Mouse (Mus musculus) lung, adult 2 months (tissue): ENCODE measurements around the gene Slamf9. TPM values are rescaled to one million over a fixed set of nuclear protein-coding genes. Genes with fewer than 3 reads are reported as not detected.

Experiments used
- DNase-seq: peaks from one replicate; pipeline ENCODE4 v3.0.0; 2022
- H3K4me1 ChIP-seq: fragments of 200-500 bp; 2 replicates; pipeline ENCODE4 v1.6.1; 2011; ENCODE audit warnings: low read length; ENCODE audit not compliant: control insufficient read depth, insufficient read depth
- H3K4me3 ChIP-seq: fragments of 200-500 bp; replicated peaks from 2 replicates; pipeline ENCODE3; 2011; ENCODE audit warnings: low read depth, mild to moderate bottlenecking, control low read depth, low read length; ENCODE audit errors: extremely low read depth
- CTCF ChIP-seq: fragments of 200-500 bp; IDR thresholded peaks from 2 replicates; pipeline ENCODE4 v1.5.1; 2011; ENCODE audit warnings: mild to moderate bottlenecking, low read length, control low read depth; ENCODE audit not compliant: insufficient read depth
- POLR2A ChIP-seq: fragments of 200-500 bp; IDR thresholded peaks from 2 replicates; pipeline ENCODE4 v1.6.1; 2011; ENCODE audit warnings: low read depth, mild to moderate bottlenecking, control low read depth, low read length, borderline replicate concordance; ENCODE audit errors: extremely low read depth
- WGBS: fragments of 180-500 bp; shearing (Covaris S2); methylation state at CpG from one replicate; pipeline ENCODE4 v1.1.7; 2018; 5-methylcytosine and 5-hydroxymethylcytosine counted together
- polyA plus RNA-seq: library from polyadenylated mRNA; depleted of rRNA; stranded (reverse); fragments of >200 nt; gene quantifications from 2 replicates; pipeline ENCODE4 v1.2.3, GENCODE M21; 2012

The Slamf9 gene
- polyA plus RNA-seq, 1 experiment = 15.2 TPM

DNA sequence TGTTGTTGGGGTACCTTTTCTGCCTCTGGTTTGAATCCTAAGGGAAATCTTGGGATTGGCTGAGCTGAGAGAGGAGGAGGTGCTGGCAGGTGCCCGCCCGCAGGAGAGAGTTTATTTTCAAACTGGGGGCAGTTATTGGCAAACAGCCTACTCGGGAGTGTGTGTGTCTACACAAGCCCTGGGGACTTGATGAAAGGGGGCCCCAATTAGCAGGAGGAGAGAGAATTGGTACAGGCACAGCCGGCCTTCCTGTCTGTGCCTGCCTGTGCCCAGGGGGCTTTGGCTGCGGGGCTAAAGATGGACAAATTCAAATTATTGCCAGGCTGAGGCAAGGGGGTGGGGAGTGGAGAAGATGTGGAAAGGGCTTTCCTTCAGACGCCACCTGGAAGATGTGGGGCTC lies 10.7 kb downstream of the Slamf9 start:
- no peaks in the 10 kb centered on the region for H3K4me1 ChIP-seq
- TF ChIP-seq CTCF (no peak), POLR2A (no peak)
- H3K4me3 ChIP-seq = no peak overlapping the region
- no peak for DNase-seq
- 74% methylated on average over 6 of the region's 6 CpGs for WGBS

DNA sequence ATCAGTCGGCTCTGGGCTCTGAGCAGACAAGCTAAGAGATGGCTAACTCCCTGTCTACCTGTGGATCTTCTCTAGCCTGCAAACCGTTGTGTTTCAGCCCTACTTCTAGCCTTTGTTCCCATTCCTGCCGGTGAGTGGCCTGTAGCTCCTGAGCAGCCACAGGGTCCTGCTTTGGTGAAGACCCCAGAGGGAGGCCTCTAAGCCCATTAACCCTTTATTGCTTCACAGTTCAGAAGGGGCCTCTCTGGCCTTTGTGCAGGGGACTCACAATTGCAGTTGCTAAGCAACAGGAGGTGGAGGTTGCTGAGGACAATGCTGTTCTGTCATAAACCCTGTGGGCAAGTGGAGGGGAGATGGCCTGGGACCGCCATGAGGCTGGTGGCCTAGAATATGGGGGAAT lies 11.1 kb downstream of the Slamf9 start:
- DNase-seq = no peak
- 67% methylated on average over 4 of the region's 4 CpGs for WGBS
- Histone ChIP-seq H3K4me3 (no peak overlapping the region), H3K4me1 (no peaks in the 10 kb centered on the region)
- TF ChIP-seq CTCF (no peak), POLR2A (no peak)

DNA sequence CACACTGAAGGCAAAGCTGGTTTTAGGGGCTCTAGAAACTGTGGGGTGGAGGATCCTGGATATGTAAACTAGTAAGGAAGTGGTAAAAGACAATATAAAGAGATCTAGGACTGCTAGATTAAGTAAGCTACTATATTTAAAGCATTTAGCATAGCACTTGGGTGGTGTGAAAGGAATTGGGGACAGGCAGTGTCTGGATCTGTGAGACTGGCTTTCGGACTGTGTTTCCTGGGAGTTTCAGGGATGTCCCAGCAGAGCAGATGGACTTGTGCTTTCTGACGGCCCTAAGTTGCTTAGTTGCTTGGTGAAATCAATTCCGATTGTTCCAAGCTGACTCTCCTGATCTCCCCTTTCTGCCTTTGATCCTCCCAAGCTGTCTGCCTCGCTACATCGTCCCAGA lies 11.5 kb downstream of the Slamf9 start:
- no peaks in the 10 kb centered on the region for H3K4me1 ChIP-seq
- 88% methylated on average over 5 of the region's 5 CpGs for WGBS
- TF ChIP-seq CTCF = no peak
- TF ChIP-seq POLR2A = no peak
- H3K4me3 ChIP-seq = no peak overlapping the region
- DNase-seq = no peak

DNA sequence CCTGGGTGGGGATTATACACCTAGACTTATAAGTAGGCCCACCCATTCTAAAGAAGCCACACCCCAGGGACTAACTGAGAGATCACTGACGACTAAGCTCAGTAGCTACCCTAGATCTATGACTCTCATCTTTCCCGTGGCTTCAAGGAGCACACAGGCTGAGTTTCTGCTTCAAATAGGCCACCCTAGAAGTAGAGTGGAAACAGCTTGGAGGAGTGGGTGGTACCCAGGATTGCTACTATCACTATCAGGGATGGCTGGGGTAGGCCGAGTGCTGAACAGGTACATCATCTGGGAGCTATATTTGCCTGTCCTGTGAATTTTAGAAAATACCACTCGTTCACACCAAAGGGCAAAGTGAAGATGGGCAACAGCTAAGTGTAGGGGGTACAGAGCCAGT lies 12.7 kb downstream of the Slamf9 start:
- TF ChIP-seq CTCF = no peak
- no peaks in the 10 kb centered on the region for H3K4me1 ChIP-seq
- no peak overlapping the region for H3K4me3 ChIP-seq
- DNase-seq = no peak
- 81% methylated on average over 4 of the region's 4 CpGs for WGBS

DNA sequence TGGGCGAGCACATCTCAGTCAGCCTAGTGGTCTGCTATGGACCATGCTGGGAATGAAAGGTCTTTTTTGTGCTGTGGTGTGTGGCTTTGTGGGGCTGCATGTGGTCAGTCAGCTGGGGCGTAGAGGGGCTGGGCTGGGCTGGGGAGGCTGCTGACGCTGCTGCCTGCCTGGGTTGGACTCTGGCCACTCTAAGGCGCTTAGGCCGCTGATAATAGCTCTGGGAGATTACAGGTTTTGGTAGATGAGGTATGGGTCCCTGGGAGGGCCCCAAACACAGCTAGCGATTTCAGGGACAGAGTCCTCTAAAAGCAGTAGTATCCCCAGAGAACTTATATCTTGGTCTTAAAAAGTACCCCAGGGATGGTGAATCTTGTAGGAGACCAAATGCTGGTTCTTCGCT lies 13.7 kb downstream of the Slamf9 start:
- WGBS = 87% methylated on average over 7 of the region's 7 CpGs
- DNase-seq = no peak
- Histone ChIP-seq H3K4me3 (no peak overlapping the region), H3K4me1 (no peaks in the 10 kb centered on the region)
- TF ChIP-seq POLR2A (no peak), CTCF (no peak)

DNA sequence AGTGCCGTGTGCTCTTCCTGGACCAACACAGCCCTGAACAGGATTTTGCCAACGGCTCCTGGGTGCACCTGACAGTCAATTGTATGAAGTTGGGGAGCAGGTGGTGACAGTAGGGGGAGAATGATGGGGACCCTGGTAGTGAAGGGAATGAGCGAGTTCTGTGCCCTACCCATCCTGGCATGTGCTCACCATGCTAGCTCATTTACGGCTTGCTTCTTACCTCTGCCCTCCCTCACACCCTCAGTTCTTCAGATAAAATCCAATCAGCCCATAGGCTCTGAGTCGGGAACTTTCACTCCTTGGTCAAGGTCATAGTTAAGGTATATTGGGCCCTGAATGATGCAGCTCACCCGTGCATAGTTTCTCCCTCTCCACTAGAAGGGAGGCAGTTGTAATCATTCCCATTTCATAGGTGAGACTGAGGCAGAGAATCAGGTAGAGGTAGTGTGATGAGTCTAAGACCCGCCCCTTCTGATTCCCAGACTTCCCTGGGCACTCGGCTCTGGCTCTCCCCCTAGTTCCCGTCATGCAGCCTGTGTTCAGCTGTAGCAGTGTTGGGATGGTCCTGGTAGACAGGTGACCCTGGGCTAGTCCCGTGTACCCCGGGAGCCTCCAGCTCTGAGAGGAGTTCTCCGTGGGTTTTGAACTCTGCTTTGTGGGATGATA lies 14.6 kb downstream of the Slamf9 start:
- 56% methylated on average over 12 of the region's 12 CpGs for WGBS
- no peak for DNase-seq
- H3K4me1 ChIP-seq = no peaks in the 10 kb centered on the region
- H3K4me3 ChIP-seq = no peak overlapping the region
- TF ChIP-seq POLR2A (no peak), CTCF (no peak)

DNA sequence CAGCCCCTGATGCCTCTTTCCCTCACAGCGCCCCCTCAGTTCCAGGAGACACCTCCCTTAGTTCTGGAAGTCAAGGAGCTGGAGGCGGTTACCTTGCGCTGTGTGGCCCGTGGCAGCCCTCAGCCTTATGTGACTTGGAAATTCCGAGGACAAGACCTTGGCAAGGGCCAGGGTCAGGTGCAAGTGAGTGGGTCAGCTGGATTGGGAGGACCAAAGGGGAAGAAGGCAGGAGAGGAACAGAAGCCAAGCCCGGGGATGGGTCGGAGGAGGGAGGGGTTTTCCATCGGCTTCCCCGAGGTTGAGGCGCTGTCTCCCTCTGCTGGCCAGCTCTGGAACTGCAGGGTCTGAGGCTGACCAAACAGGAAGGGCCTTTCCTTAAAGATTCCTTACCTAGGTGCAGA lies 15.1 kb downstream of the Slamf9 start:
- peak overlapping the region; percentile 60 for H3K4me3 ChIP-seq
- WGBS = 4% methylated on average over 10 of the region's 10 CpGs
- TF ChIP-seq POLR2A (no peak), CTCF (peak; percentile 97)
- no peaks in the 10 kb centered on the region for H3K4me1 ChIP-seq
- DNase-seq = peak; percentile 97

DNA sequence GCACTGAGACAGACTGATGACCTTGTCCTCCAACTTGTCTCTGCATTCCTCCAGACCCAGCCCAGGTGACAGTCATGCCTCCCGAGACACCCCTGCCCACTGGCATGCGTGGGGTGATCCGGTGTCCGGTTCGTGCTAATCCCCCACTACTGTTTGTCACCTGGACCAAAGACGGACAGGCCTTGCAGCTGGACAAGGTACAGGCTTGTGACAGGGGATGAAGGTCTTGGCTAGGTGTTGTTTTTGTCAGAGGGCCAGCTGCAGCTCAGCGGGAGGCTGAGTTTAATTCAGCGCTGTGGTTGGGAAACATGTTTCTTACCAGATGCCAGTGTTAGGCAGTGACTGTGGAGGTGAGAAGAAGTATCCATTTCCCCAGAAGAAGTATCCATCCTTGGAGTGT lies 16.9 kb downstream of the Slamf9 start:
- 92% methylated on average over 8 of the region's 8 CpGs for WGBS
- H3K4me3 ChIP-seq = no peak overlapping the region
- H3K4me1 ChIP-seq = no peaks in the 10 kb centered on the region
- TF ChIP-seq CTCF (no peak), POLR2A (no peak)
- DNase-seq = no peak

DNA sequence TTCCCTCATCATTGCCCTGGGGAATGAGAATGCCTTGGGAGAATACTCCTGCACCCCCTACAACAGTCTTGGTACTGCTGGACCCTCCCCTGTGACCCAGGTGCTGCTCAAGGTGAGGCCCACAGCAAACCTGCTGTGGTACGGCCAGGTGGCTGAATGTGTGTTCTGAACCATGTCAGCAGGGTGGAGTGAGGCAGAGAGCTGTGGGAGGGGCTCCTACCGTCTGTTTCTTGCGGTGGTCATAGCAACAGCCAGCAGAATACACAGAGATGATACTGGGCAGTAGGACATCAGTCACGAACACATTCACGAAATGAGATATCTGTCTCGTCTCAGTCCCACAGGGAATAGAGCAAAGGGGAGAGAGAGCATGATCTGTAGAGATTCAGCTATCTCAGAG lies 18.4 kb downstream of the Slamf9 start:
- DNase-seq = no peak
- Histone ChIP-seq H3K4me1 (no peaks in the 10 kb centered on the region), H3K4me3 (no peak overlapping the region)
- TF ChIP-seq CTCF (no peak), POLR2A (no peak)
- 58% methylated on average over 6 of the region's 6 CpGs for whole genome bisulfite sequencing

DNA sequence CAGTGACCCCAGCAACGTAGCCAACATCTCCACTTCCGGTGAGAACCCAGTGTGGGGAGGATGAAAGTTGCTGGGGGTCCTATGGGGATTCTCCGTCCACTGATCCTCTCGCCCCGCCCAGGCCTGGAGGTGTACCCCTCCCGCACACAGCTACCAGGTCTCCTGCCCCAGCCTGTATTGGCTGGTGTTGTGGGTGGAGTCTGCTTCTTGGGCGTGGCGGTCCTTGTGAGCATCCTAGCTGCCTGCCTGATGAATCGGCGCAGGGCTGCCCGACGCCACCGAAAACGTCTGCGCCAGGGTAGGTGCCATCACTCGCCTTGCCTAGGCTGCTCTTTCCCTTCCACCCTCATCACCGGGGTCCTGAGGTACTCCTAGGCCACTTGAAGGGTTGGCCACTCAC lies 20.9 kb downstream of the Slamf9 start:
- 86% methylated on average over 17 of the region's 17 CpGs for WGBS

More for the DNA sequence above, 20.9 kb downstream of the Slamf9 start:
- no peaks in the 10 kb centered on the region for H3K4me1 ChIP-seq
- TF ChIP-seq POLR2A (no peak), CTCF (no peak)
- no peak for DNase-seq
- H3K4me3 ChIP-seq = no peak overlapping the region
